Mouse (Mus musculus) embryo, embryonic 11 days (tissue): ENCODE data around the gene Ntn4.

Experiments used
- DNase-seq: peaks from one replicate; pipeline ENCODE4 v3.0.0-alpha.2; 2015

The Ntn4 gene

DNA sequence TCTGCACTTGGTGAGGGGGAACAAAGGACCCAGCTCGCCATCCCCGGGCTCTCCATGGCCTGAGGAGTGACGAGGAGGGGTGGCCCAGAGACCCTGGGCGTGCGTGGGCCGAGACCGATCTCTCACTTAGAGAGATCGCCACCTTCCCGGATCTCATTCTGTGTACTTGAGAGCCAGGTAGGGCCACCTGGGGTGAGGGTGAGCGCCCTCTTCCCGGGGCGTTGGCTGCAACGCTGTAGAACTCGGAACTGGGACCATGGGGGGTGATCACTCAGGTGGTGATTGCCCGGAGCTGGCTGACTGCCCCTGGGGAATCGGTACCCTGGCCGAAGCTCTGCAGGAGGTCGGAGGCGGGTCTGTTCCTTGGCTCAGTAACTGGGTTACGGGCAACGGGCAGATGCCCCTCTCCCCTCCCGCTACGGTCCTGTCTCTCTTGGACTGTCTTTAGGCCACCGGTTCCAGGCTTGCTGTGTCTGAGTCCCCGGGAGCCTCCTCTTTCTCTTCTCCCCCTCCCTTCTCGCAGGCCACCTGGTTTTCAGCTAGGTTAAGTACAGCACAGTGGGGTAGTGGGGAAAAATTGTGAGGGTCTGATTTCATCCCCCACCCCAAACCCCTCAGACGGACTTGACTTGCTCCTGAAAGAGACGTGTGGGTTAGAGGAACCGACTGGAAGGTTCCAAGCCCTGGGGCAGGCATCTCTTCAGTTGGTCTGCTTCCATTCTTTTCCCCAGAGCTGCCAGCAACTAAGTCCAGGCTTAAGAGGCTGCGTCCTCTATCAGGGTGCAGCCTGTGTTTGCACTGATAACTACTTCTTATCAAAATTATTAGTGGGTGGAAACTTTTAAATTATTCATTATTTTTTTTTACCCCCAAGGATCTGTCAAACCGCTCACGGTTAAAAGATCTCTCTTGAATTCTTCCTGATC, 1.6 kb downstream of the Ntn4 start:
- DNase-seq: peak; percentile 65

DNA sequence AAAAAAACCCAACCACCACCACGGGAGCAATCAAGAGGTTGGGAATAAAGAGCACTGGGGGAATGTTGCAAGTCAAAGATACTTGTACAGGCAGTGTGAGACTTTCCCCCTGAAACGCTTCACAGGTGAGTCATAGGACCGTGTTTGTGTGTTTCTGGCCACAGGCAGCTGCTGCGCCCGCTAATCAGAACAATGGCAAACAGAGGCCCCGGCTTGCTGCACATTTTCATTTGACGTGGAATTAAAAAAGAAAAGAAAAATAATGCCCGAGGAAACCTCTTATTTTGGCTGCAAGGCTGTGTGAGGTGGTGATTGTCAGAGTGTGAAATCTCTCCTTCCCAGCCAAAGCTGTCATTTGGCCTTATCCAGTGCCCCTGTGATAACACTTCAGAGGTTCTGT, 2.4 kb downstream of the Ntn4 start:
- no peak for DNase-seq

DNA sequence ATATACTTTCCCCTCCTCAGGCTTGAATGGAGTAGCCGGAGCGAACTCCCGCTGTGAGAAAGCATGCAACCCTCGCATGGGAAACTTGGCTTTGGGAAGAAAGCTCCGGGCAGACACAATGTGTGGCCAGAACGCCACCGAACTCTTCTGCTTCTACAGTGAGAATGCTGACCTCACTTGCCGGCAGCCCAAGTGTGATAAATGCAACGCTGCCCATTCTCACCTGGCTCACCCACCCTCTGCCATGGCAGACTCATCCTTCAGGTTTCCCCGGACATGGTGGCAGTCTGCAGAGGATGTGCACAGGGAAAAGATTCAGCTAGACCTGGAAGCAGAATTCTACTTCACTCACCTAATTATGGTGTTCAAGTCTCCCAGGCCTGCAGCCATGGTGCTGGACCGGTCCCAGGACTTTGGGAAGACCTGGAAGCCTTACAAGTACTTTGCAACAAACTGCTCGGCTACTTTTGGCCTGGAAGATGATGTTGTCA, 4.0 kb downstream of the Ntn4 start:
- no peak for DNase-seq

DNA sequence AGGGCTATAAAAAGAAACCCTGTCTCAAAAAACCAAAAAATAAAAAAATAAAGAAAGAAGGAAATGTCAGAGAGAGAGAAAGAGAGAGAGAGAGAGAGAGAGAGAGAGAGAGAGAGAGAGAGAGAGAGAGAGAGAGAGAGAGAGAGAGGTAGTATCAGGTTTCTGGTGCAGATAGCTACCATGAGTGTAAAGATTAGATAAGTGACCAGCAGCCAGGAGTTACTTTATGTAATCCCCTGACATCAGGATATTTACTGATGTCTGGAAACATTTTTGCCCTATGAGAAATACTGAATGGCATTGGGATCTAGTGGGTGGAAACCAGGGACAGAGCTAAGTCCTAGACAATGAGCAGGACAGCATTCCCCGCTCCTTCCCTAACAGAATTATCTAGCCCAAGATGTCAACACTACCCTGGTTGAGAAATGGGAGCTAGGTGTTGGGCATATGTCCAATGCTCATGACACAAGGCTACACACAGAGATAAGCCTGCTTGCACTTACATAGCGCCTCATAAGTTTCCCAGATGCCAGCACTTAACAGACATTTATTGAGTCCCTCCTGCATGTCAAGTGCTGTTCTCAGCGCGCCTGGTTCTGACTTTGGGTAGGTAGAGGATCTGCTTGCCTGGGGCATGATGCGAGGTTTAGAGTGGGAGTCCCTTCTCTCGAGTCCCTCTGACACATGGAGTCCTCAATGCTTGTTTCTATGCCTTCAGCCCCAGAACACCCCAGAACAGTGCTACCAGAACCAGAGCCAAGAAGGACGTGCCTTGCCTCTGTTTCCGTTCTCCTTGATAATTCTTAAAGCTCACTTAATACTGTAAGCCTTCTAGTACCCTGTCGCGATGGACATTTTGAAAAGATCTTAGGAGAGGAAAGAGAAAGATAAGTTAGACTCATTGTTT, 7.4 kb downstream of the Ntn4 start:
- DNase-seq: no peak

DNA sequence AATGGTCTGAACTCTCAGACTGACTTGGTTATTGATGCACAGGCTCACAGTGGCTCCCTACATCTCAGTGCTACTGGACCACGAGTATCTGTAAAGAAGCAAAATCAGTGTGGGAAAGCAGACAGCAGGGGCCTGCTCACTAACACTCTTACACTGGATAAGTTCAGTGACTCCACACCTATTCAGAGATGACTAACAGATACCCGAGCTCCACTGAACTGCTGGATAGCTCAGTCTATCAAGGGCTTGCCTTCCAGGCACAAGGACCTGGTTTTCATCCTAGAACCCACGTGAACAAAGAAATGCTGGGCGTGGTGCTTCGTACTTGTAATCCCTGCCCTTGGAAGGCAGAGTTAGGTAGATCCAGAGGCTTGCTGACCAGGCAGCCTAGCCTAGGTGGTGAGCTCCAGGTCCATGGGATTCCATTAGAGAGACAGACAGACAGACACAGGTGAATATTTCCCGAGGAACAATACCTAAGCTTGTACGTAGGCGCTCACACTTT, 8.2 kb downstream of the Ntn4 start:
- no peak for DNase-seq

DNA sequence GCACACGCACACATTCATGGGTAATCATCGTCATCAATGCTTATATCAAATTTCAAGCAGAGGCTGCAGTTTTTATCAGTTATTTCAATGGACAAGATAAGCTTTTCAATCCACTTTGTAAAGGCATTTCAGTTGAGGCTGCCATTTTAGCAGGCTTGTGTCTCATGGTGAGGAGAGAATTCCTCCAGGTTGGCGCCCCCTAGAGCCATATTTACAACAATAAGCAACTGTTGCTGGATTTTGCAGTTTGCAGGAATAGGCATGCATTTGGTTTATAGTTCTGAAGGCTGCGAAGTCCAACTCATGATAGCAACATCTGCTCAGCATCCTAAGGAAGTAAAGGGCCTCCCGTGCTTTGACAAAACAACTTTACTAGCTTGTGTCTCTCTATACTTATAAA, 8.6 kb downstream of the Ntn4 start:
- no peak for DNase-seq

DNA sequence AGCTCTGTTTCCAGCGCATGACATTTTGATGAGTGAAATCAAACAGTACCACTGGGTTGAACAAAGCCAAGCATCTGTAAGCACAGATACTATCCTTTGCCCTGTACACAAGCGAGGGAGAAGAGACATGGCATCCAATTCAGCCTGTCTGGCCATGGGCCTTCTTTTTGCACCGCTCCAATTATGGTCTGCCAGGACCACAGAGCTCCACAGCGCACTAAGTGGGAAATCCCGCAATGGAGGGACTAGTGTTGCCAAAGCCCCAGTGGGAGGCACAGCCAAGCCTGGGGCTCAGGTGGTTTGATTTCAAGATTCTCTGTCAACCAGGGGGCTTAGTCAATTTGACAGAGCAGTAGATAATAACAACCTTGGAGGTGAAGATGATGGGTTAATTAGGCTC, 9.1 kb downstream of the Ntn4 start:
- no peak for DNase-seq

DNA sequence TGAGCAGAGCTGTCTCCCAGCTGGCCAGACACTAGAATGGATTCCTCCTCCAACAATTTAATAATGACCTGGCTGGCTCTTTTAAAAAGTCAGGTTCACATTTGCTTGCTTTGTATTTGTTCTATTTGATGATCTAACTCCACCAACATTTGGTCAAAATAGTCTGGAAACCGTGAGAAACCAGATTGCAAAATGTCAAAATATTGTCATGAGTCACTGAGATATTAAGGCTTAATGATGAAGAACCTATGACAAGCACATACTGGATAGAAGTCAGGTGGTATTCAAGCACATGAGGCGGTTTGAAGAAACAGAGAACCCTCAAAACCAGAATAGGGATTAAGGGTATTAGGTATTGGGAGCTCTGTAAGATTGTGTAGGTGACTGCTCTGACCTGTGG, 12.8 kb downstream of the Ntn4 start:
- no peak for DNase-seq

DNA sequence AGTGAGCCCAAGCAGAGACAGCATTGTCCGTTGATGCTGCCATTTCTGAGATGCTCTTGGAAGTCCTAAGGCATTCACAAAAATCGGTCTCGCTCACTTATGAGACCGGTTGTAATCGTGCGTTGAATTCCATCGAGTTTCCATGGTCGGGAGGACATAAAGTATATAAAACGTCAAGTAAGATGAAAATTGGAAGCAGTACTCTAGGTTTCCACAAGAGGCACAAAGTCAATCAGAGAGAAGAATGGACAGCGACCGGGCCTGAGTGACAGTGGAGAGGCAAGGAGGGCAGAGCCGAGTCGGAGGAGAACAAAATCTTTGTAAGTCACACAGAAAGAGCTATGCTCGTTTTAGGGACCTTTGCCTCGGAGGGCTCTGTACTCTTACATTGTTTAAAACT, 14.9 kb downstream of the Ntn4 start:
- DNase-seq: no peak

DNA sequence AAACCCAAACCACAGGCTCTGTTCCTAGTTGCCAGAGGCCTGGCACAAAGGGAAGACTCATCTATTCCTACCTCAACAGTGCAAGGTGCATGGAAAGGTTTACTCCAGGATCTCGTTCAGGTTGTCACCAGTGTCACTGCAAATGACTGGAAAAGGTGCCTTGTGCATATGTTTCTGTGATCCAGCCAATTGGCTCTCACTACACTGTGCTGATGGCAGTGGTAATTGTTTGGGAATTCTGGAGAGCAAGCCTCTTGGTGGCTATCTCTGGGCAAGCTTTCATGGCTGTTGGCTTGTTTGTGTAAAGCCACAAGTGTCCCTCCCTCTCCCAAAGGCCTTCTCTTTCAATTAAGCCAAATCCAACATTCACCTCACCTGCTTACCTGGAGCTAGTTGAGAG, 19.3 kb downstream of the Ntn4 start:
- DNase-seq: no peak

DNA sequence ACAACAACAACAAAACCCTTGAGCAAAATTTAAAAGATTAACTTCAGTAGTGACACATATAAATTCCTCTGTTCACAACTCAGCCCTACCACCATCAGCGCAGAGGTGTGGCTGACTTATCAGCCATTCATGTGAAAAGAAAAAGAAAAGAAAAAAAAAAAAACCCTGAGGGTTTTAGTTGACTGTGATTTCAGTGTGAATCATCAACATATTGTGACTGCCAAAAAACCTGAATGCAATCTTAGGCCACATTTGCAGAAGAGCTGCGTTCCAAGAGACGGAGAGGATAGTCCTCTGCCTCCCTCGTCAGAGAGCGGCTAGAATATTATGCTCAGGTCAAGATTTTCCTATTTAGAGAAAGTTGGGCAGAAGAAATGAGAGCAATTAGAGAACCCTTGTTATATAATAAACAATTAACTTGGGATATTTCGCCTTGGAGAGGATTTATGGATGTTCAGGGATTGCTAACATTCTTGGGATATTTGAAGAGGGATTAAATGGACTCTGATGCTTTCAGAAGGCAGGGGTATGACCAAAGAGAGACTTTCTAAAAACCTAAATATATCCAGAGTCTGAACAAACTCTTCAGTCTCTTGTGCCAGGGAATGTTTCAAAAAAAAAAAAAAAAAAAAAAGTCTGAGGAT, 21.0 kb downstream of the Ntn4 start:
- no peak for DNase-seq

DNA sequence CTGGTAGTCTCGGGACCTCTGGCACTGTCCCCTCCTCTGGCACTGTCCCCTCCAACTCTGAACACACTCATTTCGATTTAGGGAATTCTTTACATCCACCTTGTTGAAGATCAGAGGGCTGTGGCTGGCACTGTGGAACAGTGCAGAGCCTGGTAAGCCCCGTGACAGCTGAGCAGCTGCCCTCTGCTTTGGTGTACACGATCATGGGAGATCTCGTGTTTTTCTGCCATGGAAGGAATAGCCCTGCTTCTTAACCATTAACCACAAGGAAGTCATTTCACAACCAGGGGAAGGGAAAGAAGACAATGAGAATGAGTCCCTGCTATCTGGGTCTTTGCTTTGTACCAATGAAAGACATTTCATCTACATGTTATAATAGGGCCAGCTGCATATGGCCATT, 21.5 kb downstream of the Ntn4 start:
- DNase-seq: no peak

DNA sequence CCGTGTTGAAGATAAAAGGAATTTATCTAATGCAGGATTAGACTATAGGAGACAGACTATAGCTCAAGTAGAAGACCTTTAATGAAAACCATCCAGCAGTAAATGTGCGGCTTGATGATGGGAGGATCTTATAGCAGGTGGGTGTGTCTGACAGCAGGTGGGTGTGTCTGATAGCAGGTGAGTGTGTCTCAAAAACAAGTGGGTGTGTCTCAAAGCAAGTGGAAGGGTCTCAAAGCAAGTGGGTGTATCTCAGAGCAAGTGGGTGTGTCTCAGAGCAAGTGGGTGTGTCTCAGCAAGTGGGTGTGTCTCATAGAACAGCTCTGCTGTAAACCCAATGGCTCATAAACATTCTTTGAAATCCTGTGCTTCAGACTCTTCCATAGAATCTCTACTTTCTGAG, 25.7 kb downstream of the Ntn4 start:
- no peak for DNase-seq

DNA sequence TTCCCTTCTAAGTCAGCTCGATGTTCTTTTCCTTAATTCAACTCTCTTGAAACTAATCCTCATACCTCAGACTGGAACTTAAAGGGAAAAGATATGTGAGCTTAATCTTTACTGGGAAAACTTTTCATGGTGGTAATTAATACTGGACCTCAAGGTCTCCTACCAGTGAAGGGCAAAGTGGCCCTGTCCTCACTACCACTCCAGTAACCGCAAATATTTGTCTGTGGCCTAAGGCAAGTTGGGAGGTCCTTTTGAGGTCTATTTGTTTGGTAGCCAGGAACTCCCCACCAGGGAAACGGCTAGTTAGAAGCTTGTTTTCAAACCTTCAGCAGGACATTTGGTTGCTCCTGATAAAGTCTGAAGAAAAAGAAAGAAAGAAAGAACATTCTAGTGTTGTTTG, 26.5 kb downstream of the Ntn4 start:
- DNase-seq: no peak

DNA sequence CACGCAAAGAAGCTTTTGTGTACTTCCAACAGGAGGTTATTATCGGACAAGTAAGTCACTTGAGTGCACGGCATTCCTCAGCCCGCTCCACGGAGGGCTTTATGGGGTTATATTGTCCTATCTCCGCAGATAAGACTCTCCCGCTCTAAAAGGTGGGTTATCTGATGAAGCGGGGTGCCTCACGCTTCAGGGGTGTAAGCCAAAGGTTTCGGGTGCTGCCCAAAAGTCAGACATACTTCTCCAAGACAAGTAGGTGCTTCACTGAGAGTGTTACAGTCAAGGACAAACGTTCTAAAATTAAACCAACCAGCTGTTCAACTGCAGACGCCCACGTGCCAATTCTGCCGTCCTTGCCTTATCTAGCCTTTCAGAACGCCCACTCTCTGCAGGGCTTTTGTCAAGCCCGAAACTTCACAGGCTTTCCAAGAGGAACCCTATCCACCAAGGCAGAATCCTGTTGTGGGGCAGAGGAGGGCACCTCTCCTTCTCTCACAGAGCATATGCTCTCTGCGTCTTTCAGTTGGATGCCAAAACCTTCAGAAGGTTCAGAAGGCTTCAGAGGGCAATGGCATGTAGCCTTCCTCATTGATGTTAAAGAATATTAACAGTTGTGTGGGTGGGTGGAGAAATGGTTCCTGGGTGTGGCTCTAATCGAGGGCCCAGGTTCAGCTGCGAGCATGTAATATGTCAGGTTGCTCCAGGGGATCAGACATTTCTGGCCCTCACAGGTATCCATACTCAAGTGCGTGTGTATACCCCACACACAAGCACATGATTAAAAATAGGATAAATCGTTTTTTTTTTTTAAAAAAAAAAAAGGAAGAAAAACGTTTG, 32.4 kb downstream of the Ntn4 start:
- DNase-seq: no peak

DNA sequence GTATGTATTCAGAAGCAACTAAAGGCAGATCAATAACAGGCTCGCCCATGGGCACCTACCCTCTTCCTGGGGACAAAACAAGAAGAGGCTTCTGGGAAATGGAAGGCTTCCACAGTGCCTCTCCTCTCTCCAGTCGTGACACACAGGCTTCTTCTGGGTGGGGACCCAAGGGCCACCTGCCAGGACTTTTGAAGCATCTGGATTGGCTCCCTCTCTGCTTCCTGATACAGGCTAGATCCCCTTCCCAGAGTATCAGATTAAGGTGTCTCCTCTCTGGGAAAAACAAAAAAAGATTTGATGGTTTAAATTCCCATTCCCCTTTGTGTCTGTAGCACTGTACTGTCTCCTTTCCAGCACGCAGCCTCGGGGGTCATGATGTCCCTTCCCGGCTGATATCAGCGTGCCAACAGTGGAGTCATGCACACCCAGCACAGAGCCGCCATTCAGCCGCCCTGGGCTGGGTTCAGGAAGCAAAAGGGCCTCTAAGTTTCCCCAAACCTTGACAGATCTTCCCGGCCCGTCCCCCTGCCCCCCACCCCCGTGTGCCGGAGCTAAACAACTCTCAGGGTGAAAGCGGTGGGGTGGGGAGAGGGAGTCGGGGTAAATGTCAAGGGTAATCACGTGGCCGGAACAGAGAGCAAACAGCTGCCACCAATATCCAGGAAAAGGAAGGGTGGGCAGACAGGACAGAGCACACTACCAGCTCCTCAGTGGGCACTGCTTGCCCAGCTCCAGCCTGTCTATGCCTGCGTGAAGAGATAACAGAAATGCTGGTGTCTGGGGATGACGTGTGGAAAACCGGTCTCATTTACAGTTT, 38.9 kb downstream of the Ntn4 start:
- DNase-seq: no peak

DNA sequence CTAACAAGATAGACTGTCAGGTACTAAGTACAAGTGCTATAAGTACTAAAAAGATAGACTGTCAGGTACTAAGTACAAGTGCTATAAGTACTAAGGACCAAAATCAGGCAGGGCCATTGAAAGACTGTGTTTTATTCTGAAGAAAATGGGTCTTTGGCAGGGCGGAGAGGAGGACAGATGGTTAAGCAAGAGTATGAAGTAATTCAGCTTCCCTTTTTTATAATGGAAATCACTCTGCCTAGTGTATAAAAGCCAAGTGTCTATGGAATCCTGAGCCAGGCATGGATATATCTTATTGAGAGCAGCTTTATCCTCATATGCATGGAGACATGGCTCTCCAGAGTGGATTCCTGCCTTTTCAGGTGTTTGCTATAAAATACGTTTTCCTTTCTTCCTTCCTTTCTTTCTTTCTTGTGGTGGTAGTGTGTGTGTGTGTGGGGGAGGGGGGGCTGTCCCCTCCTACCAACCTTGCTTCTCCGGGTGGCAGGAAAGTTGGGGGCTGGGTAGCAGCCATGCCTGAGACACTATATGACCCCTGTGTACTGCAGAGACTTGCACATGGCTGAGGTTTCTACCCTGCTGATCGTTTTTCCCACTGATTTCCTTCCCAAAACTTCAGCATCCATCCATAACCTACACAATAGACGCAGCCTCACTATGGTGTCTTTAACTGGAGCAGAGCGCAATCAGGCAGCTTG, 40.3 kb downstream of the Ntn4 start:
- DNase-seq: no peak

DNA sequence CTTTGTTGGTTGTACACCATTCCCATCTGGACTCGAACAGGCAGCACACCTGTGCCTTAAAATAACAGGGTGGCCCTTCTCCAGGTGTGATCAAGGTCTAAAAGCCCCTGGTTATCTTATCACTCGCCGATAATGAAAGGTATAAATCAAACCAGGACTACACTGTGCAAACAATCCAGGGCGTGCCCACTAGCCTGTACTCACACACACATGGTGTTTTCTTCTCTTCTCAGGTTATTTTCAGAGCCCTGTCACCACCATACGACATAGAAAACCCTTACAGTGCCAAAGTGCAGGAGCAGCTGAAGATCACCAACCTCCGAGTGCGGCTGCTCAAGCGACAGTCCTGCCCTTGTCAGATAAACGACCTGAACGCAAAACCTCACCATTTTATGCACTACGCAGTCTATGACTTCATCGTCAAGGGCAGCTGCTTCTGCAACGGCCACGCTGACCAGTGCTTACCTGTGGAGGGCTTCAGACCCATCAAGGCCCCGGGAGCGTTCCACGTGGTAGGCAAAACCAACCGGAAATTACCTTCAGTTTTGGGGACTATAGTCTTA, 41.8 kb downstream of the Ntn4 start:
- no peak for DNase-seq

DNA sequence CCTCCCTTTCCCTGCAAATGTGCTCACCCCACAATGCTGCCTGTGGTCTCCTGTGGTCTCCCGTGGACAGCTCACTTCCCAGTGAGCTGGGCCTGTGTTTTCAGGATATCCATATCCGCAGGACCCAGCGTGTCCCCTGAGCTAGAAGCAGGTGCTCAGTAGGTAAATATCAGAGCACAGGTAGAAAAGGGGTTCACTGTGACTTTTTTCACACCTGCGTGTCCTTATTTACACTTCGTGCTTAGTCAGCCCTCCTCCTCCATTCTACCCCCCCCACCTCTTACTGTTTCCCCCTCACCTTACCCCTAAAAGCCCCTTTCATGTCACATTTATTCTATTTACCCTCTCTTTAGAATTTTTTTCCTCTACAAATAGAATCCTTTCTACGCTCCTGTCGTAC, 42.7 kb downstream of the Ntn4 start:
- no peak for DNase-seq

DNA sequence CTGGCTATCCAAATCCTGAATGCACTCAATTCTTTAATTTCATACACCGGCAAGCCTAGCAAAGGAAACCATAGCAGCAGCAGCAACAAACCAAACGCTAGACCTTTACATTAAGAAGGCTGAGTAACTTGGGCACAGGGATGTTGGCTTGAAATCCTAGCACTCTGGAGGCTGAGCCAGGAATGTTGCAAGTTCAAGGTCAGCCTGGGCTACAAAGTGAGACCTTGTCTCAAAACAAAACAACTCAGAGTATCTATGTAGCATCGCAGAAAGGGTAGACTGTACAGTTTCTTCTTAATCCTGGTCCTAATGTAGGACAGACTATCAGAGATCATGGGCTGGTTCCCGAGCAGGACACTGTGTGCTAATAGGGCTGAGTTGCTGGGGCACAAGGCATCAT, 43.4 kb downstream of the Ntn4 start:
- no peak for DNase-seq
